Mouse (Mus musculus): Measurements from ENCODE around the gene Plgrkt.

GRCm38 (mm10) chr19:29366226-29366968 is 793 bp downstream of the Plgrkt start:
- TF ChIP-seq GATA1 (IDR thresholded peaks at IDR 0.05; ENCODE audit: borderline replicate concordance, low read length) = no peak
- TF ChIP-seq GATA2 (IDR thresholded peaks at IDR 0.05; ENCODE audit: borderline replicate concordance, low read depth, low read length) = no peak
- no peak for TF ChIP-seq CTCF (IDR thresholded peaks at IDR 0.05; ENCODE audit: low read depth, low read length)
- no peak for TF ChIP-seq TAL1 (conservative IDR thresholded peaks at IDR 0.05; ENCODE audit: low read depth, low read length)
- no peak for TF ChIP-seq POLR2AphosphoS5 (IDR thresholded peaks at IDR 0.05; ENCODE audit: insufficient replicate concordance, low read depth, low read length)
